Mouse (Mus musculus) neural tube, embryonic 11.5 days (tissue): Measurements from ENCODE around the gene Pim1. TPM values are rescaled to one million over a fixed set of nuclear protein-coding genes. Genes with fewer than 3 reads are reported as not detected.
A peak's percentile ranks its signal among the peaks of the same experiment; 100 is the strongest.
"Not testable (repeated sequence)": the region's sequence is repeated elsewhere in the genome, so short reads cannot be mapped to it uniquely, and the experiment has no call there.

ENCODE experiments used
- ATAC-seq: fragments of 200-750 bp; cut with Nextera tagmentation; 2 replicates; pipeline ENCODE4 v1.8.0; 2017; ENCODE audit warnings: moderate number of reproducible peaks, mild to moderate bottlenecking, moderate TSS enrichment, moderate library complexity; ENCODE audit not compliant: insufficient read depth, low FRiP score, low TSS enrichment
- DNase-seq: peaks from one replicate; pipeline ENCODE4 v3.0.0-alpha.2; 2015; ENCODE audit warnings: low spot score
- H3K27ac ChIP-seq: fragments of 300-500 bp; sonication (generic); 2 replicates; pipeline ENCODE4 v1.5.1; 2014; ENCODE audit warnings: low read depth, mild to moderate bottlenecking, low read length
- H3K27me3 ChIP-seq: fragments of 300-500 bp; sonication (generic); 2 replicates; pipeline ENCODE4 v1.6.1; 2014; ENCODE audit warnings: mild to moderate bottlenecking, low read length, mixed read lengths; ENCODE audit not compliant: control insufficient read depth, insufficient read depth
- H3K36me3 ChIP-seq: fragments of 300-500 bp; sonication (generic); 2 replicates; pipeline ENCODE4 v1.6.1; 2014; ENCODE audit warnings: mild to moderate bottlenecking, low read length, moderate library complexity, mixed read lengths; ENCODE audit not compliant: control insufficient read depth, insufficient read depth
- H3K4me1 ChIP-seq: fragments of 300-500 bp; sonication (generic); 2 replicates; pipeline ENCODE4 v1.6.1; 2014; ENCODE audit warnings: low read length, mixed read lengths; ENCODE audit not compliant: control insufficient read depth, insufficient read depth
- H3K4me2 ChIP-seq: fragments of 300-500 bp; sonication (generic); 2 replicates; pipeline ENCODE4 v1.6.1; 2014; ENCODE audit warnings: low read depth, mild to moderate bottlenecking, moderate library complexity
- H3K4me3 ChIP-seq: fragments of 300-500 bp; sonication (generic); 2 replicates; pipeline ENCODE4 v1.5.1; 2014; ENCODE audit warnings: low read depth, low read length
- H3K9ac ChIP-seq: fragments of 300-500 bp; sonication (generic); 2 replicates; pipeline ENCODE4 v1.6.1; 2014; ENCODE audit warnings: mild to moderate bottlenecking, low read length
- H3K9me3 ChIP-seq: fragments of 300-500 bp; sonication (generic); 2 replicates; pipeline ENCODE4 v1.6.1; 2016; ENCODE audit warnings: low read length; ENCODE audit not compliant: control insufficient read depth
- WGBS: fragments of 180-500 bp; shearing (Covaris S2); extraction: QIAGEN DNeasy Blood & Tissue Kit; methylation state at CpG from one replicate; pipeline ENCODE4 v1.1.7; 2014; 5-methylcytosine and 5-hydroxymethylcytosine counted together
- polyA plus RNA-seq: library from polyadenylated mRNA; unstranded; fragments of >200 nt; fragmentation: Nextera tagmentation; extraction: Ambion mirVana; gene quantifications from 2 replicates; pipeline ENCODE4 v1.2.1, GENCODE M21; 2014

Gene Pim1
- polyA plus RNA-seq, 1 experiment from 2014 or later, result 23.1 TPM

- no peaks in the 10 kb centered on the region for H3K9me3 ChIP-seq
- H3K4me3 ChIP-seq, result no peak overlapping the region
These were observed 39.4 kb upstream of the Pim1 start for GRCm38 (mm10) chr17:29450899-29451840.

GRCm38 (mm10) chr17:29451841-29452210 lies 38.7 kb upstream of the Pim1 start:
- ATAC-seq (no peak), DNase-seq (no peak)
- Histone ChIP-seq H3K36me3 (no peaks in the 10 kb centered on the region), H3K4me2 (no peak overlapping the region), H3K4me1 (peaks cover 12% of the 10 kb centered on the region), H3K27me3 (no peaks in the 10 kb centered on the region), H3K27ac (no peak overlapping the region), H3K9me3 (no peaks in the 10 kb centered on the region), H3K4me3 (no peak overlapping the region), H3K9ac (no peak overlapping the region)
- WGBS, result 29% methylated on average over 8 of the region's 8 CpGs

More at GRCm38 (mm10) chr17:29450899-29451840, 39.4 kb upstream of the Pim1 start:
- DNase-seq, result peak; percentile 79
- no peaks in the 10 kb centered on the region for H3K27me3 ChIP-seq
- peak; percentile 74 for ATAC-seq
- no peaks in the 10 kb centered on the region for H3K36me3 ChIP-seq
- peak overlapping the region; percentile 35 for H3K4me2 ChIP-seq
- peak overlapping the region; percentile 69 for H3K27ac ChIP-seq
- peak overlapping the region; percentile 50; the same call in 1 of the 2 replicates for H3K9ac ChIP-seq
- peaks cover 11% of the 10 kb centered on the region for H3K4me1 ChIP-seq
- WGBS, result 1% methylated on average over 34 of the region's 34 CpGs

GRCm38 (mm10) chr17:29454119-29454518 lies 36.4 kb upstream of the Pim1 start:
- not testable (repeated sequence) for ATAC-seq, H3K9me3 ChIP-seq, H3K27me3 ChIP-seq, H3K9ac ChIP-seq, H3K36me3 ChIP-seq, H3K27ac ChIP-seq, H3K4me2 ChIP-seq, H3K4me3 ChIP-seq, DNase-seq
- peaks cover 25% of the 10 kb centered on the region for H3K4me1 ChIP-seq
- 100% methylated on average over 1 of the region's 3 CpGs for WGBS

GRCm38 (mm10) chr17:29455411-29456120 lies 35.0 kb upstream of the Pim1 start:
- Histone ChIP-seq H3K4me1 (peaks cover 35% of the 10 kb centered on the region), H3K9me3 (no peaks in the 10 kb centered on the region), H3K27me3 (no peaks in the 10 kb centered on the region), H3K36me3 (no peaks in the 10 kb centered on the region), H3K9ac (no peak overlapping the region), H3K27ac (no peak overlapping the region), H3K4me2 (no peak overlapping the region), H3K4me3 (no peak overlapping the region)
- 84% methylated on average over 9 of the region's 9 CpGs for WGBS
- DNase-seq, result no peak
- no peak for ATAC-seq

- no peaks in the 10 kb centered on the region for H3K9me3 ChIP-seq
- no peak overlapping the region for H3K9ac ChIP-seq
- no peak overlapping the region for H3K27ac ChIP-seq
- no peak overlapping the region for H3K4me3 ChIP-seq
- H3K36me3 ChIP-seq, result no peaks in the 10 kb centered on the region
- H3K4me2 ChIP-seq, result no peak overlapping the region
- H3K4me1 ChIP-seq, result peaks cover 27% of the 10 kb centered on the region
- 92% methylated on average over 4 of the region's 4 CpGs for WGBS
- DNase-seq (no peak), ATAC-seq (no peak)
- H3K27me3 ChIP-seq, result no peaks in the 10 kb centered on the region
These were observed 34.1 kb upstream of the Pim1 start for GRCm38 (mm10) chr17:29456476-29456875.

- 75% methylated on average over 2 of the region's 2 CpGs for WGBS
These were observed 33.6 kb upstream of the Pim1 start for GRCm38 (mm10) chr17:29456926-29457325.

GRCm38 (mm10) chr17:29457795-29458560 lies 32.6 kb upstream of the Pim1 start:
- Histone ChIP-seq H3K27ac (no peak overlapping the region), H3K4me3 (no peak overlapping the region), H3K4me2 (no peak overlapping the region), H3K9me3 (no peaks in the 10 kb centered on the region), H3K4me1 (peaks cover 27% of the 10 kb centered on the region), H3K9ac (no peak overlapping the region; the same call in 1 of the 2 replicates), H3K27me3 (no peaks in the 10 kb centered on the region), H3K36me3 (no peaks in the 10 kb centered on the region)
- 31% methylated on average over 11 of the region's 11 CpGs for WGBS
- ATAC-seq (no peak), DNase-seq (no peak)

More at GRCm38 (mm10) chr17:29456926-29457325, 33.6 kb upstream of the Pim1 start:
- Histone ChIP-seq H3K27me3 (no peaks in the 10 kb centered on the region), H3K27ac (no peak overlapping the region), H3K9ac (no peak overlapping the region), H3K4me3 (no peak overlapping the region), H3K9me3 (no peaks in the 10 kb centered on the region), H3K4me2 (no peak overlapping the region), H3K4me1 (peaks cover 27% of the 10 kb centered on the region), H3K36me3 (no peaks in the 10 kb centered on the region)
- DNase-seq, result no peak
- ATAC-seq, result no peak

- no peaks in the 10 kb centered on the region for H3K9me3 ChIP-seq
- 1% methylated on average over 24 of the region's 24 CpGs for WGBS
- H3K4me1 ChIP-seq, result peaks cover 36% of the 10 kb centered on the region
- no peaks in the 10 kb centered on the region for H3K27me3 ChIP-seq
- peak overlapping the region; percentile 88 for H3K27ac ChIP-seq
- ATAC-seq (peak; percentile 64; the same call in 1 of the 2 replicates), DNase-seq (peak; percentile 69)
- H3K9ac ChIP-seq, result peak overlapping the region; percentile 55
- no peaks in the 10 kb centered on the region for H3K36me3 ChIP-seq
- H3K4me2 ChIP-seq, result peak overlapping the region; percentile 51
- peak overlapping the region; percentile 14; the same call in 1 of the 2 replicates for H3K4me3 ChIP-seq
These were observed 31.0 kb upstream of the Pim1 start for GRCm38 (mm10) chr17:29459321-29460118.
